Mouse (Mus musculus): ENCODE results near the gene Bckdha. TPM values are rescaled to one million over a fixed set of nuclear protein-coding genes. Genes with fewer than 3 reads are reported as not detected.

Bckdha gene
- polyA plus RNA-seq, 1 experiment: 81.4 TPM

GRCm38 (mm10) chr7:25681341-25682231 lies 22.8 kb upstream of the Bckdha start:
- Histone ChIP-seq H3K4me3 (ENCODE audit: extremely low read depth, insufficient read depth, insufficient read length) (peak overlapping the region; percentile 37; the same call in 1 of the 2 replicates), H3K27me3 (ENCODE audit: control insufficient read depth, insufficient read depth, low read length) (no peaks in the 10 kb centered on the region), H3K27ac (ENCODE audit: insufficient read depth, low read length) (peak overlapping the region; percentile 99), H3K4me1 (ENCODE audit: control insufficient read depth, insufficient read depth, insufficient read length) (peaks cover 43% of the 10 kb centered on the region), H3K36me3 (ENCODE audit: control insufficient read depth, insufficient read depth, low read length) (no peaks in the 10 kb centered on the region)
- DNase-seq (ENCODE audit: low read depth in 1 of 2, low spot score in 2 of 2): peak in 1 of 2 experiments; percentile 37
- WGBS: 6% methylated on average over 15 of the region's 15 CpGs
- TF ChIP-seq POLR2A (IDR thresholded peaks at IDR 0.05; ENCODE audit: low read depth, low read length) (no peak), CTCF (IDR thresholded peaks at IDR 0.05; ENCODE audit: extremely low read depth, insufficient read depth, insufficient read length, insufficient replicate concordance) (no peak)

GRCm38 (mm10) chr7:25680514-25681258 lies 21.9 kb upstream of the Bckdha start, which contains the start of gene B9d2:
TSS of gene B9d2 (plus strand) at chr7:25680780.
- Histone ChIP-seq H3K36me3 (ENCODE audit: control insufficient read depth, insufficient read depth, low read length) (no peaks in the 10 kb centered on the region), H3K4me3 (ENCODE audit: extremely low read depth, insufficient read depth, insufficient read length) (peak within 1 kb of the TSS; percentile 80), H3K27ac (ENCODE audit: insufficient read depth, low read length) (peak within 1 kb of the TSS; percentile 99), H3K4me1 (ENCODE audit: control insufficient read depth, insufficient read depth, insufficient read length) (peaks cover 35% of the 10 kb centered on the region), H3K27me3 (ENCODE audit: control insufficient read depth, insufficient read depth, low read length) (no peaks in the 10 kb centered on the region)
- DNase-seq (ENCODE audit: low read depth in 1 of 2, low spot score in 2 of 2): peak; percentile 95 to 99
- no peak; the same call in none of the 2 replicates for TF ChIP-seq POLR2A (IDR thresholded peaks at IDR 0.05; ENCODE audit: low read depth, low read length)
- no peak for TF ChIP-seq CTCF (IDR thresholded peaks at IDR 0.05; ENCODE audit: extremely low read depth, insufficient read depth, insufficient read length, insufficient replicate concordance)
- under 1% methylated on average over 46 of the region's 46 CpGs for WGBS

- peaks cover 35% of the 10 kb centered on the region for H3K4me1 ChIP-seq (ENCODE audit: control insufficient read depth, insufficient read depth, insufficient read length)
Measured at GRCm38 (mm10) chr7:25679971-25680370, 21.2 kb upstream of the Bckdha start.

DNA sequence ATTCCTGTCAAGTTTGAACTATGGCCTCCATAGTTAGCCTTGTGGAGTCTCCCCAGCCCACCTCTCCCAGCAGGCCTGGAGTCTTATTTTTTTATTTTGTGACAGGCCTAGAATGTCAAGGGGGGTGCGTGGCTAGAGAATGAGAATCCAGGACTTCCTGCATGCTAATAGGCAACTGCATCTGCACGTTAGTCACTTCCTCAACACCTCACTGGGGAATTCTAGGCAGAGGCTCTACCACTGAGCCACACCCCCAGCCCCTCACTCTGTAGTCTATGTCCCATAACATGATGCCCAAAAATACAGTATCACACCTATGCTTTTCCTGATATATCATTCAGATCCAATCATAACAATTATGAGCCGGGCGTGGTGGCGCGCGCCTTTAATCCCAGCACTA lies 18.2 kb upstream of the Bckdha start:
- no peak for DNase-seq (ENCODE audit: low read depth in 1 of 2, low spot score in 2 of 2)
- TF ChIP-seq CTCF (IDR thresholded peaks at IDR 0.05; ENCODE audit: extremely low read depth, insufficient read depth, insufficient read length, insufficient replicate concordance) (no peak), POLR2A (IDR thresholded peaks at IDR 0.05; ENCODE audit: low read depth, low read length) (no peak)
- H3K27me3 ChIP-seq (ENCODE audit: control insufficient read depth, insufficient read depth, low read length): peaks cover 2% of the 10 kb centered on the region; the same call in 1 of the 2 replicates
- peaks cover 15% of the 10 kb centered on the region for H3K4me1 ChIP-seq (ENCODE audit: control insufficient read depth, insufficient read depth, insufficient read length)
- no peak overlapping the region for H3K27ac ChIP-seq (ENCODE audit: insufficient read depth, low read length)
- no peak overlapping the region for H3K4me3 ChIP-seq (ENCODE audit: extremely low read depth, insufficient read depth, insufficient read length)
- H3K36me3 ChIP-seq (ENCODE audit: control insufficient read depth, insufficient read depth, low read length): no peaks in the 10 kb centered on the region
- WGBS: 87% methylated on average over 7 of the region's 7 CpGs

More at GRCm38 (mm10) chr7:25679971-25680370, 21.2 kb upstream of the Bckdha start:
- DNase-seq (ENCODE audit: low read depth in 1 of 2, low spot score in 2 of 2): no peak
- Histone ChIP-seq H3K27me3 (ENCODE audit: control insufficient read depth, insufficient read depth, low read length) (peaks cover 1% of the 10 kb centered on the region; the same call in 1 of the 2 replicates), H3K36me3 (ENCODE audit: control insufficient read depth, insufficient read depth, low read length) (no peaks in the 10 kb centered on the region), H3K4me3 (ENCODE audit: extremely low read depth, insufficient read depth, insufficient read length) (peak overlapping the region; percentile 40), H3K27ac (ENCODE audit: insufficient read depth, low read length) (peak overlapping the region; percentile 99)
- TF ChIP-seq CTCF (IDR thresholded peaks at IDR 0.05; ENCODE audit: extremely low read depth, insufficient read depth, insufficient read length, insufficient replicate concordance) (no peak), POLR2A (IDR thresholded peaks at IDR 0.05; ENCODE audit: low read depth, low read length) (no peak)
- WGBS: 5% methylated on average over 6 of the region's 6 CpGs

- H3K4me3 ChIP-seq (ENCODE audit: extremely low read depth, insufficient read depth, insufficient read length): no peak overlapping the region
- H3K27me3 ChIP-seq (ENCODE audit: control insufficient read depth, insufficient read depth, low read length): peaks cover 2% of the 10 kb centered on the region; the same call in 1 of the 2 replicates
- H3K27ac ChIP-seq (ENCODE audit: insufficient read depth, low read length): no peak overlapping the region
- 87% methylated on average over 15 of the region's 15 CpGs for WGBS
- no peak for DNase-seq (ENCODE audit: low read depth in 1 of 2, low spot score in 2 of 2)
- no peaks in the 10 kb centered on the region for H3K36me3 ChIP-seq (ENCODE audit: control insufficient read depth, insufficient read depth, low read length)
- peaks cover 8% of the 10 kb centered on the region; the same call in 1 of the 2 replicates for H3K4me1 ChIP-seq (ENCODE audit: control insufficient read depth, insufficient read depth, insufficient read length)
- TF ChIP-seq POLR2A (IDR thresholded peaks at IDR 0.05; ENCODE audit: low read depth, low read length) (no peak), CTCF (IDR thresholded peaks at IDR 0.05; ENCODE audit: extremely low read depth, insufficient read depth, insufficient read length, insufficient replicate concordance) (no peak)
Measured at GRCm38 (mm10) chr7:25676085-25676781, 17.5 kb upstream of the Bckdha start.

DNA sequence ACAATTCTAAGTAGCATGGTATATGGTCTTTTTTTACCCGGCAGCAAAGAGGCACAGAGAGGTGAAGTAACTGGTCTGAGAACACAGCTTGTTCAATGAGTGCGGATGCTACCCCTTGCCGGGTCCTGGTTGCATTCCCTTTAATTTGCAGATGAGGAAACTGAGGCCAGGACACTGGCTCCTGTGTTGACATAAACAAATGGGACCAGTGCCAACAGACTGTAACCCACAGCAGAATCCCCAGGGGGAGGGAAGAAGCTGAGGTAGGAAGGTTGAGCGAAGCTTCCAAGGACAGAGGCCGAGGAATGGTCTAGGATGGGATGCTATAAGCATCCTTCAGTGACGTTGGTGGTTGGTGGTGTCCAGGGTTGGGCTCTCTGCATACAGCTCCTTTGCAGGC lies 16.6 kb upstream of the Bckdha start:
- H3K27ac ChIP-seq (ENCODE audit: insufficient read depth, low read length): no peak overlapping the region
- no peaks in the 10 kb centered on the region for H3K36me3 ChIP-seq (ENCODE audit: control insufficient read depth, insufficient read depth, low read length)
- H3K4me1 ChIP-seq (ENCODE audit: control insufficient read depth, insufficient read depth, insufficient read length): peaks cover 8% of the 10 kb centered on the region; the same call in 1 of the 2 replicates
- 74% methylated on average over 6 of the region's 6 CpGs for WGBS
- DNase-seq (ENCODE audit: low read depth in 1 of 2, low spot score in 2 of 2): no peak
- TF ChIP-seq CTCF (IDR thresholded peaks at IDR 0.05; ENCODE audit: extremely low read depth, insufficient read depth, insufficient read length, insufficient replicate concordance) (no peak), POLR2A (IDR thresholded peaks at IDR 0.05; ENCODE audit: low read depth, low read length) (no peak)
- H3K27me3 ChIP-seq (ENCODE audit: control insufficient read depth, insufficient read depth, low read length): peaks cover 2% of the 10 kb centered on the region; the same call in 1 of the 2 replicates
- no peak overlapping the region for H3K4me3 ChIP-seq (ENCODE audit: extremely low read depth, insufficient read depth, insufficient read length)

Data from spleen, adult 2 months (tissue).